Mouse (Mus musculus) liver, adult (tissue): ENCODE results near the gene Bfsp2.

Experiments
- GATA4 ChIP-seq: IDR thresholded peaks from 2 replicates; pipeline ENCODE4 v1.6.1; 2014; ENCODE audit warnings: mild to moderate bottlenecking, low read length; ENCODE audit not compliant: insufficient replicate concordance

Gene Bfsp2

GRCm38 (mm10) chr9:103494346-103495020, 14.3 kb upstream of the Bfsp2 start:
- no peak for TF ChIP-seq GATA4

GRCm38 (mm10) chr9:103491985-103492384, 11.8 kb upstream of the Bfsp2 start:
- TF ChIP-seq GATA4, result no peak

- TF ChIP-seq GATA4, result no peak
Observed at GRCm38 (mm10) chr9:103490439-103490838, 10.2 kb upstream of the Bfsp2 start.

- no peak for TF ChIP-seq GATA4
Observed at GRCm38 (mm10) chr9:103489883-103490282, 9.7 kb upstream of the Bfsp2 start.

GRCm38 (mm10) chr9:103489096-103489495, 8.9 kb upstream of the Bfsp2 start:
- no peak for TF ChIP-seq GATA4

GRCm38 (mm10) chr9:103486262-103486661, 6.0 kb upstream of the Bfsp2 start:
- TF ChIP-seq GATA4, result no peak

- TF ChIP-seq GATA4, result peak; percentile 68; the same call in 1 of the 2 replicates
Observed at GRCm38 (mm10) chr9:103485606-103486005, 5.4 kb upstream of the Bfsp2 start.

GRCm38 (mm10) chr9:103480603-103481220, 492 bp upstream of the Bfsp2 start:
- no peak for TF ChIP-seq GATA4

GRCm38 (mm10) chr9:103475414-103475813, 4.8 kb downstream of the Bfsp2 start:
- no peak for TF ChIP-seq GATA4

- no peak for TF ChIP-seq GATA4
Observed at GRCm38 (mm10) chr9:103473915-103474688, 6.1 kb downstream of the Bfsp2 start.

- TF ChIP-seq GATA4, result no peak
Observed at GRCm38 (mm10) chr9:103471784-103472183, 8.4 kb downstream of the Bfsp2 start.

- no peak for TF ChIP-seq GATA4
Observed at GRCm38 (mm10) chr9:103469516-103469915, 10.7 kb downstream of the Bfsp2 start.

- no peak for TF ChIP-seq GATA4
Observed at GRCm38 (mm10) chr9:103468911-103469310, 11.3 kb downstream of the Bfsp2 start.

GRCm38 (mm10) chr9:103465711-103466220, 14.5 kb downstream of the Bfsp2 start:
- no peak for TF ChIP-seq GATA4

- no peak for TF ChIP-seq GATA4
Observed at GRCm38 (mm10) chr9:103465293-103465692, 14.9 kb downstream of the Bfsp2 start.

GRCm38 (mm10) chr9:103463833-103464232, 16.4 kb downstream of the Bfsp2 start:
- TF ChIP-seq GATA4, result no peak
